Mouse (Mus musculus) forebrain, embryonic 11.5 days (tissue): ENCODE measurements around the gene R3hdm2. TPM values are rescaled to one million over a fixed set of nuclear protein-coding genes. Genes with fewer than 3 reads are reported as not detected.
A peak's percentile ranks its signal among the peaks of the same experiment; 100 is the strongest.

Experiments
- ATAC-seq: fragments of 200-750 bp; cut with Nextera tagmentation; replicated peaks from 2 replicates; pipeline ENCODE4 v1.8.0; 2017; ENCODE audit warnings: moderate TSS enrichment; ENCODE audit not compliant: low FRiP score
- DNase-seq: peaks from one replicate; pipeline ENCODE4 v3.0.0-alpha.2; 2017; ENCODE audit warnings: low spot score
- H3K27ac ChIP-seq: fragments of 300-500 bp; sonication (generic); 2 replicates; pipeline ENCODE4 v1.5.1; 2014; ENCODE audit warnings: low read depth, low read length
- H3K27me3 ChIP-seq: fragments of 300-500 bp; sonication (generic); 2 replicates; pipeline ENCODE4 v1.6.1; 2014; ENCODE audit warnings: mild to moderate bottlenecking, low read length, mixed read lengths; ENCODE audit not compliant: control insufficient read depth, insufficient read depth
- H3K36me3 ChIP-seq: fragments of 300-500 bp; sonication (generic); 2 replicates; pipeline ENCODE4 v1.6.1; 2014; ENCODE audit warnings: mild to moderate bottlenecking, low read length, moderate library complexity, mixed read lengths; ENCODE audit not compliant: control insufficient read depth, insufficient read depth
- H3K4me1 ChIP-seq: fragments of 300-500 bp; sonication (generic); replicated peaks from 2 replicates; pipeline ENCODE4 v1.6.1; 2014; ENCODE audit warnings: low read length, mixed read lengths; ENCODE audit not compliant: control insufficient read depth, insufficient read depth
- H3K4me2 ChIP-seq: fragments of 300-500 bp; sonication (generic); 2 replicates; pipeline ENCODE4 v1.6.1; 2014; ENCODE audit warnings: low read depth, mild to moderate bottlenecking, low read length, moderate library complexity, mixed read lengths; ENCODE audit not compliant: severe bottlenecking
- H3K4me3 ChIP-seq: fragments of 300-500 bp; sonication (generic); 2 replicates; pipeline ENCODE4 v1.5.1; 2014; ENCODE audit warnings: low read depth, low read length
- H3K9ac ChIP-seq: fragments of 300-500 bp; sonication (generic); 2 replicates; pipeline ENCODE4 v1.6.1; 2014; ENCODE audit warnings: low read length
- H3K9me3 ChIP-seq: fragments of 300-500 bp; sonication (generic); 2 replicates; pipeline ENCODE4 v1.6.1; 2016; ENCODE audit warnings: low read length, mixed read lengths; ENCODE audit not compliant: control insufficient read depth
- WGBS: fragments of 180-500 bp; shearing (Covaris S2); extraction: QIAGEN DNeasy Blood & Tissue Kit; methylation state at CpG from one replicate; pipeline ENCODE4 v1.1.7; 2014; 5-methylcytosine and 5-hydroxymethylcytosine counted together
- polyA plus RNA-seq: library from polyadenylated mRNA; unstranded; fragments of >200 nt; fragmentation: Nextera tagmentation; extraction: Ambion mirVana; gene quantifications from 2 replicates; pipeline ENCODE4 v1.2.1, GENCODE M21; 2014

Gene R3hdm2
- polyA plus RNA-seq, 1 experiment from 2014 or later: 44.6 TPM

DNA sequence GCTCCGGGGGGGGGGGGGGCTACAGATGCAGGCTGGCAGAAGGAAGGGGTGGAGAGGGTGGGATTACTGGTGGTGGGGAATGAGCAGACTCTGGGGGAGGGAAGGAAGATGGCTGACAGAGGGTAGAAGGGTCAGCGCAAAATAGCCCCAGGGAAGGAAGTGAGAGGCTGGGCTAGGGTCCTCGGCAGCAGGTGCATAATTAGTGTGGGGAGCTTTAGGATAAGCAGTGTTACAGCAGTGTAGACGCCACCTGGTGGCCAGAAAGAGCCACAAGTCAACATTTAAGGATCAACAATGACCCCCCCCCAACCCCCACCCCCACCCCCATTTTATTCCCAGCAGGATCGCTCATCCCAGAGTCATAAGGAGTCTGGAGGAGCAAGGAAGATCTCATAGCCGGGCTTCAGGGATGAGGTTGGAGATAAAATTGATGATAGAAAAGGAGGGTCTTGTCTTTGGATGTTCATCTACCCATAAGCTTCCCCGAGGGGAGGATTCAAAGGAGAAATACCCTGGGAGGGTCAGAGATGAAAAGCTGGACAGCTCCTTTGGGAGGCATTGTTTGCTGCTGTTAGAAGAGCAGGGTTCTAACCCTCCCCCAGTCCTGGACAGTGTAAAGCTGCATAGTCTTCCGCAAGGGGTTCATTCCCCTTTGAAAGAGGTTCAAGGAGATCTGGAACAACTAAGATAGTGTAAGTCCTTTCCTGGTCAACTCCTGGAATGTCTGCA lies 156.6 kb downstream of the R3hdm2 start:
- DNase-seq (peak; percentile 78), ATAC-seq (peak; percentile 56)
- no peak overlapping the region for H3K4me2 ChIP-seq
- H3K9ac ChIP-seq: no peak overlapping the region
- no peaks in the 10 kb centered on the region for H3K9me3 ChIP-seq
- no peak overlapping the region for H3K4me3 ChIP-seq
- peaks cover 48% of the 10 kb centered on the region for H3K27me3 ChIP-seq
- no peaks in the 10 kb centered on the region; the same call in 1 of the 2 replicates for H3K36me3 ChIP-seq
- WGBS: 8% methylated on average over 8 of the region's 8 CpGs
- H3K27ac ChIP-seq: no peak overlapping the region
- peaks cover 18% of the 10 kb centered on the region for H3K4me1 ChIP-seq

DNA sequence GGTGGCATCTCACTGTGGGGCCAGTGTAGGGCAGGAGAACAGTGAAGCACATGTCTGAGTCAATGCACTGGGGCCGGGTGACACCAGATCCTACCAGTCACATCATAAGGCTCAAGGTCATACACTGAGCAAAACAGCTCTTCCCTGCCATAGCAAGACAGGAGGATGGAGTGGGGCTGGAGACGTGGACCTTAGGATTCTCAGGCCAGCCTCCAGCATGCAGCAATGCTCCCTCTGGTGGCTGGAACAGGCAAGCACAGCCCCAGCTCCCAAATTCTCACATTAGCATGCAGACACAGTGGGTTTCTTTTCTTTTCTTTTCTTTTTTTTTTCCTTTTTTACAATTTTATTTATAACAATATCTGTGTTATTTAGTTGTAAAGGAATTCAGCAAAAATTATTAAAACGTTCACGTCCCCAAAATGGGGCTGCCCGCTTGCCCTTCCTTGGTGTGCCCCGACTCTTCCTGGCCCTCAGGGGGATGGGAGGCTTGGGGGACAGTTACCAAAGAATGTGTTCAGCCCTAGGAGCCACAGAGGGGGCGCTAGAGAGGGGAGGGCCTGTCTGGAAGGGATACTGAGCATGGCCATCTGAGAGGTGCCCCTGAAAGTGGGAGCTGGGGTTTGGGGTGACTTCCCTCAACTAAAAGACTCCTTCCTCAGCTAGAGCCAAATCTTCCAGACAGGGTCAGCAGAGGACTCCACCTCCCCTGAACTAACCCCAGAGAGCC lies 157.9 kb downstream of the R3hdm2 start:
- H3K27ac ChIP-seq: no peak overlapping the region
- H3K4me3 ChIP-seq: no peak overlapping the region
- no peaks in the 10 kb centered on the region; the same call in 1 of the 2 replicates for H3K36me3 ChIP-seq
- ATAC-seq (peak; percentile 70), DNase-seq (peak; percentile 87)
- peaks cover 35% of the 10 kb centered on the region for H3K27me3 ChIP-seq
- no peaks in the 10 kb centered on the region for H3K9me3 ChIP-seq
- no peak overlapping the region for H3K4me2 ChIP-seq
- WGBS: 29% methylated on average over 7 of the region's 7 CpGs
- H3K4me1 ChIP-seq: peaks cover 16% of the 10 kb centered on the region; the same call in 1 of the 2 replicates
- H3K9ac ChIP-seq: no peak overlapping the region

DNA sequence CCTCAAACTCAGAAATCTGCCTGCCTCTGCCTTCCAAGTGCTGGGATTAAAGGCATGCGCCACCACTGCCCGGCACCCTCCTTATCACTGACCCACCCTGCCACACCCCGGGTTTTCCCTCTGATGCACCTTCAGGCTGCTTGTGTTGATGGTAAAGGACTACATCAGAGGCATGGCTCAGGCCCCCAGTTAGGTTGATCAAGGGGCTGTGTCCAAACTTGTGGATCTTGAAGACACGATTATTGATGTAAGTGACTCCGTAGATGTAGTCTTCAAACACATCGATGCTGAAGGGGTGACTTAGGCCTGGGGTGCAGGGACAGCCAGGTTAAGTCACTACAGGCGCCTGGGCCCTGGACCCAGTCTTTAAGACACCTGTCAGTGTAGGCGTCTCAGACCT lies 161.4 kb downstream of the R3hdm2 start:
- Histone ChIP-seq H3K27ac (no peak overlapping the region), H3K4me3 (no peak overlapping the region), H3K36me3 (no peaks in the 10 kb centered on the region; the same call in none of the 2 replicates), H3K9ac (no peak overlapping the region), H3K27me3 (peaks cover under 1% of the 10 kb centered on the region; the same call in 1 of the 2 replicates), H3K9me3 (no peaks in the 10 kb centered on the region), H3K4me1 (peaks cover under 1% of the 10 kb centered on the region; the same call in 1 of the 2 replicates), H3K4me2 (no peak overlapping the region)
- DNase-seq: no peak
- ATAC-seq: no peak
- WGBS: 95% methylated on average over 8 of the region's 8 CpGs

GRCm38 (mm10) chr10:127542084-127542483 lies 162.0 kb downstream of the R3hdm2 start:
- Histone ChIP-seq H3K9ac (no peak overlapping the region), H3K4me2 (no peak overlapping the region), H3K27ac (no peak overlapping the region), H3K27me3 (no peaks in the 10 kb centered on the region), H3K4me3 (no peak overlapping the region), H3K9me3 (no peaks in the 10 kb centered on the region), H3K36me3 (no peaks in the 10 kb centered on the region; the same call in none of the 2 replicates), H3K4me1 (no peaks in the 10 kb centered on the region)
- WGBS: 85% methylated on average over 13 of the region's 13 CpGs
- ATAC-seq: no peak
- no peak for DNase-seq

- H3K9me3 ChIP-seq: no peaks in the 10 kb centered on the region
- ATAC-seq (no peak), DNase-seq (no peak)
- H3K4me1 ChIP-seq: no peaks in the 10 kb centered on the region
- H3K9ac ChIP-seq: no peak overlapping the region
- H3K36me3 ChIP-seq: no peaks in the 10 kb centered on the region; the same call in none of the 2 replicates
- H3K4me3 ChIP-seq: no peak overlapping the region
- H3K4me2 ChIP-seq: no peak overlapping the region
- WGBS: 52% methylated on average over 6 of the region's 6 CpGs
- H3K27me3 ChIP-seq: no peaks in the 10 kb centered on the region
- no peak overlapping the region for H3K27ac ChIP-seq
Observed at GRCm38 (mm10) chr10:127542720-127543119, 162.6 kb downstream of the R3hdm2 start.

DNA sequence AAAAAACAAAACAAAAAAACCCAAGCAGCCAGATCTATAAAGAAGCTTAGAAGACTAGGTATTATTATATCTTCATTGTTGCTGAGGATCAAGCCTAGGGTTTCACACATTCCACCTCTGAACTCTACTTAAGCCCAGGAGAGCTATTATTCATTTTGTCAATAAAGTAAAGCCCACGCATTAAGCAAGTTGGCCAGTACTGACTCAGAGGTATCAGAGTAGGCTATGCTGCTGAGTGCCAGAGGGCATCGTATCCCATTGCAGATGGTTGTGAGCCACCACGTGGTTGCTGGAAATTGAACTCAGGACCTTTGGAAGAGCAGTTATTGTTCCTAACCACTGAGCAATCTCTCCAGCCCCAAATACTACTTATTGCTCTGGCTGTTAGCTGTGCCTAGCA lies 163.8 kb downstream of the R3hdm2 start:
- H3K9me3 ChIP-seq: no peaks in the 10 kb centered on the region
- WGBS: 86% methylated on average over 3 of the region's 3 CpGs
- no peaks in the 10 kb centered on the region for H3K4me1 ChIP-seq
- H3K27me3 ChIP-seq: no peaks in the 10 kb centered on the region
- no peak overlapping the region for H3K9ac ChIP-seq
- no peak overlapping the region for H3K4me2 ChIP-seq
- no peak overlapping the region for H3K27ac ChIP-seq
- ATAC-seq (no peak), DNase-seq (no peak)
- H3K36me3 ChIP-seq: peaks cover 3% of the 10 kb centered on the region
- no peak overlapping the region for H3K4me3 ChIP-seq

DNA sequence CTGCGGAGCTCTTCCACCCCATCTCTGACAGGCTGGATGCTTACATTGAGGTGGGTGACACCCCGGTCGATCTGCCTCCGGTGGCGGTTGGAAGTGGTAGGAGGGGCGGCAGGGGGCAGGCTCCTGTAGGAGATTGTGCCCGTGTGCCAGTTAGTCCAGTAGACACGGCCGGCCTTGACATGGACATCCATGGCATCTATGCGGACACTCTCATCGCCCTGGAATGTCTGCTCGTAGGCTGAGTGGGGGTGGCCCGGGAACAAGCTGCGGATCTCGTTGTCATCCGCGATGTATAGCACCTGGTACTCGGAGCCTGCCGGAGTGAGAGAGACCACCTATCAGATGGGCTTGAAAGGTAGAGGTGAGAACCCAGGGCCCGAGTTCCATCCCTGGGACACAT lies 164.2 kb downstream of the R3hdm2 start:
- WGBS: 95% methylated on average over 20 of the region's 20 CpGs
- ATAC-seq: no peak
- H3K9me3 ChIP-seq: no peaks in the 10 kb centered on the region

DNA sequence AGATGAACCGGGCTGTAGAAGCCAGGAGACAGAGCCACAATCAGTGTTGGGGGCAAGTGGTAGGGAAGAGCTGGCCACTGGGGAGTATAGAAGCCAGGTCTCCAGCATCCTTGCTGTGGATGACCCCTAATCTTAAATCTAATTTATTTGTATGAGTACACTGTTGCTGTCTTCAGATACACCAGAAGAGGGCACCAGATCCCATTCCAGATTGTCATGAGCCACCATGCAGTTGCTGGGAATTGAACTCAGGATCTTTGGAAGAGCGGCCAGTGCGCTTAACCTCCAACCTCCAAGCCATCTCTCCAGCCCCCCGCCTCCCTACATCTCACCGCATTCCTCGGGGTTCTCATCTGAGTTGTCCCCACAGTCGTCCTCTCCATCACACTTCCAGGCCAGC lies 166.4 kb downstream of the R3hdm2 start:
- ATAC-seq: no peak
- DNase-seq: no peak

More for the DNA sequence above, 164.2 kb downstream of the R3hdm2 start:
- Histone ChIP-seq H3K27ac (no peak overlapping the region), H3K27me3 (no peaks in the 10 kb centered on the region), H3K9ac (no peak overlapping the region), H3K4me1 (no peaks in the 10 kb centered on the region), H3K4me2 (no peak overlapping the region), H3K36me3 (peaks cover 5% of the 10 kb centered on the region), H3K4me3 (no peak overlapping the region)
- no peak for DNase-seq

More for the DNA sequence above, 166.4 kb downstream of the R3hdm2 start:
- WGBS: 89% methylated on average over 7 of the region's 7 CpGs
- H3K27ac ChIP-seq: no peak overlapping the region
- H3K4me1 ChIP-seq: no peaks in the 10 kb centered on the region
- no peaks in the 10 kb centered on the region for H3K9me3 ChIP-seq
- H3K36me3 ChIP-seq: peaks cover 11% of the 10 kb centered on the region
- H3K4me2 ChIP-seq: no peak overlapping the region
- H3K9ac ChIP-seq: no peak overlapping the region
- no peaks in the 10 kb centered on the region for H3K27me3 ChIP-seq
- H3K4me3 ChIP-seq: no peak overlapping the region
